Mouse (Mus musculus) A20 (cell line): ENCODE measurements around the gene Jmjd6.

ENCODE experiments used
- DNase-seq: peaks from one replicate; pipeline ENCODE4 v3.0.0-alpha.2; 2011; ENCODE audit warnings: low read depth, low spot score

Jmjd6 gene

DNA sequence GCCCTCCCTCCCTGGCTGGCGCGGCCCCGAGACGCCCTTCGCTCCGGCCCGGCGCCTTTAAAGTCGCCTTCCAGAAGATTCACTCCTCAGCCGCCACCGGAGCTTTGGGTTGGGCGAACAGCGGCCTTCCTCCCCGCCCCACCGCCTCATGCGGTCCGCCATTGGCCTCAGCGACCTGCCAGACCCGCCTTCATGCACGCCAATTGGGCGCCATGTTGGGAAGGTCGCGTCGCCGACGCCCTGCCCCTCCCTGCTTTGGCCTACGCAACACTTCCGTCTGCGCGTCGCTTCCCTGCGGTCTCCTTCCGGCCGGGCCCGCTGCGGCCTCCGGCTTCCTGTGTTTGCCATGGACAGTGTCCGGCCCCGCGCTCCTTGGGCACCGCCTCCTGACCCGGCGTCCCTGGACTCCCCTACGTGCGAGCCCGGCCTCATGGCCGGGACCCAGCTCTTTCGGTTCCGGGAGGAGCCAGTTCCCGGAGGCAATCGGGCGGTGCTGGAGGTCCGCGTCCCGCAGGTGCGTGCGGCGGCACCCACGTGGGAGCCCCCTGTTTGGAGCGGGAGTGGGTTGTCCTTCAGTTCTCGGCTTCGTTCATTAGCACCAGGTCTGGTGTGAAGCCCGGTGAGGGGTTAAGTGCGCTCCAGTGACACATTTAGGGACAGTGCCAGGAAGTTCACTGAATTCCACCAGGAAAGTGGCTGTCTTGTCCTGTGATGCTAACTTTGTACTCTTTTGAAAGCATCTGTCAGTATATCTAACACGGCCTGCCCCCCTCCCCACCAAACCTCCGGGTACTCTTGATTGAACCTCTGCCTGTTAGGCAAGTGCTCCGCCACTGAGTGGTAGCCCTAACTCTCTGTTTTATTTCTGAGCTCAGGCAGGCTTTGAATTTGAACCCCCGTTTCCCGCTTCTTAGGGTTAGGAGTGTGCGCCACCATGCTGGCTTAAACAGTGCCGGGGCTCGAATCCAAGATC, at the start of gene Jmjd6, which contains the start of gene Mettl23:
Gene Jmjd6, minus strand, starts transcription at position 189 of the 973 bp plus-strand sequence.
Gene Mettl23, plus strand, starts transcription at position 18 of the 973 bp plus-strand sequence.
- peak; percentile 99 for DNase-seq

DNA sequence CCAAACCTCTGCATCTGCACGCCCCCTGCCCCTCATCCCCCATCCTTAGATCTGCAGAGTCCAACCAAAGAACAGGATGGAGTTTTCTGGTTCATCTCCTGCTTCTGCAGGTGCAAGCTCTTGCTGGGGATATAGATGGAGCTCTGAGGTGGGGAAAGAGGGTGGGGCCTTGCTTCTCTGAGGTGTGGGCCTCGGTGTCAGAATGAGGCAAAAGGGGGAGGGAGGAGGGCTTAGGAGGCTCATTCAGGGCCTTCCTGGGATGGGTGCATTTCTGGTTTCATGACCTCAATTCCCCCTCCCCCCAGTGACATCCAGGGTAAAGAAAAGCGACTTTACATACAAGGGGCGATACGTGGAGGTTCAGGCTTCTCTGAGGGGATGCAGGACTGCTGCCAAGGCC, 43.9 kb upstream of the Jmjd6 start:
- no peak for DNase-seq

DNA sequence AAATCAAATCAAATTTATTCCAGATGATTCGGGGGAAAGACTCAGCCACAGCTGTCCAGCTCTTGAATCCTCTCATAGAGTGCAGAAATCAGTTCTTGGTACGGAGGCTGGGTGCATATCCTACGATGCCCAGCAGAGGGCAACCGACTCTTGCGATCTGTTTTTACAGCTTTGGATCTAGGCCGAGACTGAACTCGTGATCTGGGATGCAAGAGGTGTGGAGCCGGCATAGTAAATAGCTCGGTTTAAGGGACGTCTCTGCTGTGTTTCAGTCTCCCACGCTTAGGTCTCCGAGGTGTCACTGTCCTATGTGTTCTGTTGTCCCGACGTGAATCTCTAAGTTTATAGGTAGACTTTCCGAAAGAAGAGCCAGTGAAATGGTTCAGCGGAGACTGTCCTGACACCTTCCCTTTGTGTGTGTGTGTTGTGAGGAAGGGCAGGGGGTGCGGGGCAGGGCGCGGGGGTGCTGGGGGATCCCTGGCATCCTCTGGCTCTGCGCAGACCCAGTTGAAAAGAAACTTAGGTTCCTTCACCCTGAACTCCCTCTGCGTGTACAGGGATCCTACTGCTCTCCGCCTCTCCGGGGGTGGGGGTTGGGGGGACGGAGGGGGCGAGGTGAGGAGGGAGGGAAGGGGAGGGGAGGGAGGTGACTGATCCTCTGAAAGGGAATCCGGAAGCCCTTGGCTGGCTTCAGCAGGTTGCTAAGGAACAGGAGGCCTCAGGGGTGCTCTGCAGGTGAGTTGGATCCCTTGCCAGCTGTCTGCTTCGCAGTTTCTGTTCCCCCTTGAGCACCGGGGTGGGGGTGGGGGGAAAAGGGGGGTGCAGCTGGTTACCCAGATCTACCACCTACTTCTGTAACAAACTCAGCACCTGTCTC, 42.3 kb upstream of the Jmjd6 start:
- peak; percentile 94 for DNase-seq

DNA sequence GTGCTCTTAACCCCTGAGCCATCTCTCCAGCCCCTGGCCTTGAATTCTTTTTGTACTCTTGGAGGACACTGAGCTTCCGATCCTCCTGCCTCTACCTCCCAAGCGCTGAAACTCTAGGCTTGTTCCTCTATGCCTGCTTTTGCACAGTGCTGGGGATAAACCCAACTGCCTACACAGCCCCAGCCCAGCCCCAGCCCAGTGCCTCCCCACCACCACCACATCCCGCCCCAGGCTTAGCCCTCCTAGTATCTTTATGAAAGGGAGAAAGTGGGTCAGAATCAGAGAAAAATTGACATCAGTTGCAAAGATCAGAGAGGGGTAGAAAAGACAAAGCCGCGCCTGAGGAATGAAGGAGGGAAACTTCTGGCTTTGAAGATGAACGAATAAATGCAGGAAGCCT, 40.8 kb upstream of the Jmjd6 start:
- DNase-seq, result no peak

DNA sequence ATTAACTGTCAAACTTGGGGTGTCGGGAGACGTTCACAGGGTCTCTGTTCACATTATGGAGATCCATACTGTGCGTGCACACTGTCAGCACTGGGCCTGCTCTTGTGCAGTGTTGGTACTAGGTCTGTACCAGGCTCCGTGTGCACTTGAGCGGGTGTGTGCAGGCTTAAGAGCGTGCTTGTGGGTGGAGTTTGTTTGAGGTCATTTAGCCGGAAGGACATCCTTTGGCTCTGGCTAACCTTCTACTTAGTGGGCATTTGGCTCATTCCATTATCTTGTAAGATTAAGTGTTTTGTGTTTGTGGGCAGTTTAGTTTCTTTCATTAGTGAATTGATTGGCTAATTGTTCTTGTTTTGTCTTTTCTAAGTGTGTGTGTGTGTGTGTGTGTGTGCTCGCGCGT, 39.2 kb upstream of the Jmjd6 start:
- no peak for DNase-seq

DNA sequence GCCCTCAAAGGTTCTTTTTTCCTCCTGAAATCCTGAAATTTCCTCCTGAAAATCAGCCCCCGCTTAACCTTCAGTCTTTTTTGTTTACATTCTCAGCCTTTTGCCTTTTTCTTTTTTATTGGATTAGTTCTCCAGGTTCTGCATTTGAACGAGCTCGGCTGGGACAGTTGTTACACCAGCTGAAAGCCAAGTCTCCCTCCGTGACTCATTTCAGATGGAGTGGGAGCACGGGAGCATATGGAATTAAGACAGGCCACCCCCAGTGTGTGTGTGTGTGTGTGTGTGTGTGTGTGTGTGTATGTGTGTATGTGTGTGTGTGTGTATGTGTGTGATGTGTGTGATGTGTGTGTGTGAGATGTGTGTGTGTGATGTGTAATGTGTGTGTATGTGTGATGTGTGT, 38.2 kb upstream of the Jmjd6 start:
- no peak for DNase-seq

DNA sequence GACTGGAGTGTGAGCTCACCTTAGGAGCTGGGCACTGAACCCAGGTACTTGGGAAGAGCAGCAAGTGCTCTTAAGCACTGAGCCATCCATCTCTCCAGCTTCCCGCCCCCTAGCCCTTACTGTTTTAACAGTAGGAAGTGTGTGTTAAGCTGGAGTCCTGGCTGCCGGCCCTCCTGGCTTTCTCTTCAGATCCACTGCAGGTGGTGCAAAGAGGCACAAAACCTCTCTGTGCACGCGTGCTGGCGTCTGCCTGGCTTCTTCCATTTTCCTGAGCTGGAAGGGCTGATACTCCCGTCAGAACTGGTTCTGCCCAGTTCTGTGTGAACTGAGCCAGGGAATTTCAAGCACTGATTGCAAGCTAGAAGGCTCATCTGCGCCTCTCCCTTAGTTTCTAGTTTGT, 37.6 kb upstream of the Jmjd6 start:
- DNase-seq, result no peak

DNA sequence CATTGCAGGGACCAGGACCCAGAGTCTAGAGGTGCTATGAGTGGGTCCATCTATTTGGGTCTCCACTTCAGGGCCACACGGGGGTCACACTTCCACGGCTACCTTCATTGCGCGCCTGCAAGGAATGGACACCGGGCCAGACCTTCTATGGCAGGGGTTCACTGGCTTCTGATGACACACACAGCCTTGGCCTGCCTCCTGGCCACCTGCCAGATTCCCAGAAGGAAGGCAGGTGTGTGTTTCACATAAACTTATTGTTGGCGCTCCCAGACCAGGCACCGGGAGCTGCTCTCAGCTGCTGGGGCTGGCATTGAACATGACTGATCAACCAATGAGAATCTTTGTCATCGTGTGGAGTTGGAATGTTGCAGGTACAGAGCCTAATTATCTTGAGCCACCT, 35.2 kb upstream of the Jmjd6 start:
- no peak for DNase-seq

DNA sequence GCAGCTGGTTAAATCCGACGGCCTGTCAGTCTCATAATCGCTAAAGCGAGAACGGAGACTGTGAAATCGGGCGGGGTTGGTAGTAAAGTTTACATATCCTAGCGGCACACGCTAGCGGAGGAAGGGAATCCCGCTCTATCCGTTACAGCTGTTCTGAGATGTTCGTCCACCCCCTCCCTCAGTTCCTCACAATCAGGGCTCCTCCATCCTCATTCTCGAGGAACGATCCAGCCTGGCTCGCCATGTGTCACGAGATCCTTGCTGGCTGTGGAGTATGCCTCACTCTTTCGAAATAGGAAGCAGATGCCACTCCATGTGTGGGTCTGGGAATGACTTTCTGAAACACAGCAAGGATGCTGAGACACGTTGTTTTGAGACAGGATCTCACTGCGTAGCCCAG, 30.7 kb upstream of the Jmjd6 start:
- no peak for DNase-seq

DNA sequence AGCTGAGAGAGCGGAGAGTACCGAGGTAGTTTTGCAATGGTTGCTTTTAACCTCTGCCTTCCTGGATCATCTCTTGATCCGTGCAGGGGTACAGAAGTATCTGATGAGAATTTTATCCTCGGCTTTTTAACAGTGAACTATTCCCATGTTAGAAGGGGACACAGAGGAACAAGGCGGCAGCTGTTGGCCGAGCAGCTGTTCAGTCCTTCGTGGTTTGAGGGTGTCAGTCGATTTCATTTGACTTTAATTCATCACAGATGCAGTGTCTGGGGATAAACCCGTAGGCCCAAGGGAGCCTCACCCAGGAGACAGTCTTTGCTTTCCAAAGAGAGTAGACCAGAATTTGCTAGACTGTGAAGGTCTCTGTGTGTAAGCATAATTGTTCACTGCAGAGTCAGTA, 28.3 kb upstream of the Jmjd6 start:
- no peak for DNase-seq

DNA sequence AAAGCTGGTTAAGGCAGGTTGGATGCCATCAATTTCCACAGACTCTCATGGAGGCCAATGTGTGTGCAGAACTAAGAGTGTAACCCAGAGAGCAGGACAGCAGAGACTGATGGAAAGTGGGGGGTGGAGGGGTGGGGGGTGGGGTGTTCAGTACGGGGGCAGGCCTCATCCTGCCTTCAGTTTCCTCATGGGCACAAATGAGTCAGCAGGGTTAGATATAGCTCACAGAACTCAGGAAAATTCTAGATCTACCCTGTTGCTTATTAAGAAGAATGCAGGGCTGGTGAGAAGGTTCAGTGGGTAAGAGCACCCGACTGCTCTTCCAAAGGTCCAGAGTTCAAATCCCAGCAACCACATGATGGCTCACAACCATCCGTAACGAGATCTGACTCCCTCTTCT, 26.4 kb upstream of the Jmjd6 start:
- DNase-seq, result no peak

DNA sequence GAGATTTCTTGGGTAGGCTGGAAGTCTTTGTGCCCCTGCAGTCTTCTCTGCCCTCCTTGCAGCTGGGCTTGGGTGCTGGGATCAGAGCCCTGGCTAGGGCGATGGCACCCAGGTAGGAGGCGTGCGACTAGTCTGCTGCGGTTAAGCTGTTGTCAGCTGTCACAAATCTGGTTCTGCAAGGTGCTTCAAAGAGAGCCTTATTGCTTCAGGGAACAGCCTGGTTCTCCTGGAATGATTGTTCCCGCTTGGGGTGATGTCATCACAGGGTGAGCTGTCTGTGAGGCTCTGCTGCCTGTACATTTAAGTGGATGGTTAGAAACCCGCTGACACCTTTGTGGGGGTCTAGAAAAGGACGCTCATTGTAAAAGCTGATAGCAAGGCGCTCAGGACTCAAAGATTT, 26.0 kb upstream of the Jmjd6 start:
- no peak for DNase-seq

DNA sequence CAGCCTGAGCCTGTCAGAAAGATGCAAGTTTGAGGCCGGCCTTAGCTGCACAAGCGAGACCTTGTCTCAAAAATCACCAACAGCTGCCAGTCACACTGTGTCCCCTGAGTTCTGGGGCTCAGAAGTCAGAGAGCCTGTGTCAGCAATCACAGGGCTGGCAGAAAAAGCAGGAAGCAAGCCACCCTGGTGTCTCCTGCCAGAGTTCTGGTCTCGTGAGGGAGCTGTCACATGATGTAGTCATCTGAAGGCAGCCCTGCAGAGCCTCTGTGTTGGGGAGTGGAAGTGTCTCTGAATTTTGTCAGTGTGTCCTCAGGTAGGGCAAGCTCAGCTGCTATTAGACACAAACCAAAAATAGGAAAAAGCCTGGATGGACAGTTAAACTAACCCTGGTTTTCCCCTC, 24.9 kb upstream of the Jmjd6 start:
- no peak for DNase-seq

DNA sequence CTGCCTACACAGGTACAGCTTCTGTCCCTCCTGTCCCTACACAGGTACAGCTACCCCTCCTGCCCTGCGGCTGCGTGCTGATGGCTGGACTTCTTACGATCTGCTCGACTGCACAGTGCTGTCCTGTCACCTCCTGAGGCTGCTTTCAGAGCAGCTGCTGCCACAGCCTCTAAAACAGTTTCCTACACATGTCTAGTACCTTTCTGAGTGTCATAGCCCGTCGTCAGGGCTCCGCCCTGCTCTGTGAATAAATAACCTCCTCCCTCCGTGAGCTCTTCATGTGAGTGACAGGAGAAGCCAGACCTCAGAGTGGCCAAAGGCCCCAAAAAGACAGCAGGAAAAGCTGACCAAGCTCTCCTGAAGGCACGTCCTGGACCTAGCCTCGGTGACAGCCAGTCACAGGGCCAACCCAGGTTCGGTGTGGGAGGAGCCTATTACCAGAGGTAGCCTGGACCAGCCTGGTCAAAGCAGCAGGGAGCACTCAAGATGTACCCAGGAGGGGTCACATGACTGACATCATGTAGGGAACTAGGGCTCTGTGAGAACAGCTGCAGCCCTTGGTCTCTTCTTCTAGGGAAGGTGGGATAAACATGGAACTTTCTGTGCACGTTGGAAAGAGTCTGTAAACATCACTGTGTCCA, 22.8 kb upstream of the Jmjd6 start:
- DNase-seq, result no peak

DNA sequence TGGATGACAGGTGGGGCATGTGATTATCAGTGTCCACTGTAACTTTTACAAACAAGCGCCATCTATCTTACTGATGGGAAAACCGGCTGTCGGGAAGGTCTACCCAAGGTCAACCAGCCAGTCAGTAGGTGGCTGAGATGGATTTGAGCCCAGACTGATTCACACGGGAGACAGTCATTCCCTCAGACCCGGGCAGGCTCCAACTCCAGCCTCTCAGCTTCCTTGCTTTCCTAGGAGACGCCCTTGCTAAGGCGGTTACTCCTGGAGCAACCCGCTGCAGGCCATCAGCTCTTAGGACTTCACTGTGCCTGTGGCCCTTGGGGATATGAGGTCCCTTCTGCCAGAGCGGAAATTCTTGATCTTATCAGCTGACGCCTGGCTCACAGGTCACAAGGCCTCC, 21.2 kb upstream of the Jmjd6 start:
- DNase-seq, result no peak

DNA sequence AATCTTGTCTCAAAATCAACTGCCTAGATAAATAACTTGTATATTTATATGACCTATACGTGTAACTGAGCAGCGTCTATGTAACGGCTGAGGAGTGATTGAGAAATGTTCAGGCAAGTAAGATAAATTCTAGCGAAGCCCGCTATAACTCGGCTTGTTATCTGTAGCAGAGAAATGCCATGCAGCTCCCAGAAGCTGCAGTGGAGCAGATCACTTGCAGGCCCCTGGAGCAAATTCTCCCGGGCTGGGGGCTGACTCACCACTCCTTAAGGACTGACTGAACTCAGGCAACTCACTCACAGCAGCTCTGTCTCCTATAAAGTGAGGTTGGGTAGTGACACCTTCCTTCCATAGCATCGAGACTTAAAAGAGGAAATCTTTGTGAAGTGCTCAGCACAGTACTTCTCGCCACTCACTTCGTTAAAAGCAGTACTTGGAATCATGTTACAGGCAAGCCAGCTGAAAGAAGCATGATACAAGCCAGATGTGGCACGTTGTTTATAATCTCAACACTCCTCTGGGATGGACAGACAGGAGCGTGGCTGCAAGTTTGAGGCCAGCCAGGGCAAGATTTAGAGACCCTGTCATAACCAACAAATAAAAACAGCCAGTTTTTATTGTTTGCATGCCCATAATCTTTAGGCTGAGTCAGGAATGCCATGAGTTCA, 14.1 kb upstream of the Jmjd6 start:
- DNase-seq, result no peak

DNA sequence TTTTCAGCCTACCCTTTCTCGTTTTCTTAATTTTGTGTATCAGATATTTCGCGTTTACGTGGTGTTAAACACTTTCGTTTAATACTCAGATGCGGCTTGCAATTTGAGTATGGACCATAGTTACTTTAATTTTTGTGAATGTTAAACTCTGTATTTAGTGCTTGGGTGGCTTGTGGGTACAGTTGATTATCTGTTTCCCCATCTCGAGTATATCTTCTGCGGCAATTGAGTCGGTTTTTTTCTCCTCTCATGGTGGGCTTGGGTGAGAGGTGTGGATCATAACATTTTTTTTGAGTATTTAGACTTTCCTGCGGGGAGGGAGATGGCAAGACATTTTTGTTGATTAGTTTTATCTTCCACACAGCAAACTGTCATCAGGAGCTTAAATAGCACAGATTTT, 11.0 kb upstream of the Jmjd6 start:
- no peak for DNase-seq

DNA sequence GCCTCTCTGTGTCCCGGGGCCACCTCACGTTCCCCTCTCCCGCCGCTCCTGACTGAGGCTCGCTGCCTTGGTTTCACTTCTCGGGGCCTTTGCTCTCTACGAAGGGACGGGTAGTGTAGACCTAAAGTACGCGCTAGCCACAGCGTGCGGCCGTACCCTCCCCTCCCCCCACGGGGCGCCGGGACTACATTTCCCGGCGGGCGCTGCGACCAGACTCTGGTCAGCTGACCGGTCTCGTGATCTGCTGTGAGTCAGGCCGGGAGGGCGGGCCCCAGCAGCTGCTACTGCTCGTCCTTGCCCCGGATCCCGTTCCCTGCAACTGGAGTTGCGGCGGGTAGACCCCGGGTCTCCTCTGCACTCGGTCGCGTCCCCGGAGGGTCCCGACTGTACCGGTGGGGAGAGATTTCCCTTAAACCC, 10.3 kb upstream of the Jmjd6 start:
- peak; percentile 96 for DNase-seq

DNA sequence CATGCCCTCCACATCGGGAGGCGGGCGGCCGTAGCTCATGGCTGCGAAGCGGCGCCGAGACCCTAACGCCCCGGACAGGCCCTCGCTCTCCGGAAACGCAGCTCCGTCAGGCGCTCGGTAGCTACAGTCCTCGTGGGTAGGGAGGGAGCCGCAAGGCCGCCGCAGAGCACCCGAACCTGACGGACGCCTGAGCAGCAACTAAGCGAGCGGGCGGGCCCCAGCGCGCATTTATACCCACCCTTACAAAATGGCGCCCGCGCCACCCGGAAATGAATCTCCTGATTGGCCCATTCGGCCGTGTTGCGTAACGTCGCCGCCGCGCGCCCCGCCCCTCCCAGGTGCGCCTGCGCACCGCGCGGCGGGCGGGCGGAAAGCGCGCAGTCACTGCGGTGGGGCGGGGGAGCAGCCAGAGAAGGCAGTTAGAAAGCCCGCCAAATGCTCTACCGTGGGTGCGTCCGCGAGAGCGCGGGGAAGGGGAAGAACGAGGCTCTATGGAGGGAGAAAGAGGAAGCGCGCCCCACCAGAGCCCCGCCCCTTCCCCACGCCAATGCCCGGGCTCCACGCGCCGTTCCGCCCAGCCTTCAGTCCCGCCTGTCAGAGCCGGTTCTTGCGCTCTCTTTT, 9.8 kb upstream of the Jmjd6 start, which contains the start of gene Srsf2:
Gene Srsf2, minus strand, starts transcription at position 204 of the 621 bp plus-strand sequence.
- peak; percentile 96 for DNase-seq

DNA sequence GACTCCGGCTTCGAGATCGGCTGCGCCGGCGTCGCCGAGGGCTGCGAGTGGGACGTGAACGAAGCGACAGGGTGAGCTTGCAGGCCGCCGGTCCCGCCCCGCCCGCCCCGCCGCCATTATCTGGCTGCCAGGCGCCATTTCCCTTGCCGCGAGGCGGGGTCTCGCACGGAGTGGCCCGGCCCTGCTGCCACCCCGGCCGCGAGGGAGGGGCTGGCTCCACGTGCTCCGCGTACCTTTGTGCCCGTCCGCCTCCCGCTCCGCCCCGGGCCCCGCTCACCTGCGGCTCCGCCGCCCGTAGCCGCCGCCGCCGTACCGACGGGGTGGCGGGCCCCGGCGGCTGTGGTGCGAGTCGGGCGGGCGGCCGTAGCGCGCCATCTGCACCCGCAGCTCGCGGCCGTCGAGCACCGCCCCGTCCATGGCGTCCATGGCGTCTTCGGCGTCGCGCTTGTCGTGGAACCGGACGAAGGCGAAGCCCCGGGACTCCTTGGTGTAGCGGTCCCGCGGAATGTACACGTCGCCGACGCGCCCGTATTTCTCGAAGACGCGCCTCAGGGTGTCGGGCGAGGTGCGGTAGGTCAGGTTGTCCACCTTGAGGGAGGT, 9.1 kb upstream of the Jmjd6 start, which contains the start of gene Mfsd11:
Gene Mfsd11, plus strand, starts transcription at position 150 of the 600 bp plus-strand sequence.
- DNase-seq, result peak; percentile 66
